Mouse (Mus musculus) cerebellum, adult 2 months (tissue): ENCODE results near the gene Timm8a2.

Source experiments
- CTCF ChIP-seq: fragments of 200-500 bp; IDR thresholded peaks from 2 replicates; pipeline ENCODE4 v1.5.1; 2011; ENCODE audit warnings: low read depth, mild to moderate bottlenecking, control low read depth, low read length, moderate library complexity, borderline replicate concordance; ENCODE audit not compliant: insufficient read depth
- POLR2A ChIP-seq: fragments of 200-500 bp; IDR thresholded peaks from 2 replicates; pipeline ENCODE4 v1.6.1; 2011; ENCODE audit warnings: low read length, control low read depth, borderline replicate concordance; ENCODE audit not compliant: insufficient read depth

GRCm38 (mm10) chr14:122042142-122042694 is 7.7 kb downstream of the Timm8a2 start:
- no peak for TF ChIP-seq CTCF
- no peak for TF ChIP-seq POLR2A
